Mouse (Mus musculus) midbrain, postnatal 0 days (tissue): ENCODE data around the gene Tmem260. TPM values are rescaled to one million over a fixed set of nuclear protein-coding genes. Genes with fewer than 3 reads are reported as not detected.

Source experiments
- ATAC-seq: fragments of 200-750 bp; cut with Nextera tagmentation; 2 replicates; pipeline ENCODE4 v1.8.0; 2017; ENCODE audit warnings: moderate number of reproducible peaks, mild to moderate bottlenecking, moderate TSS enrichment, moderate library complexity; ENCODE audit not compliant: low FRiP score
- DNase-seq: peaks from one replicate; pipeline ENCODE4 v3.0.0-alpha.2; 2015; ENCODE audit warnings: low spot score
- H3K27ac ChIP-seq: fragments of 300-500 bp; sonication (generic); 2 replicates; pipeline ENCODE4 v1.5.1; 2014; ENCODE audit warnings: low read depth, mild to moderate bottlenecking, low read length, mixed read lengths
- H3K27me3 ChIP-seq: fragments of 300-500 bp; sonication (generic); 2 replicates; pipeline ENCODE4 v1.6.1; 2014; ENCODE audit warnings: low read length, control low read depth, mixed read lengths; ENCODE audit not compliant: insufficient read depth
- H3K36me3 ChIP-seq: fragments of 300-500 bp; sonication (generic); 2 replicates; pipeline ENCODE4 v1.6.1; 2014; ENCODE audit warnings: low read length, control low read depth, mixed read lengths; ENCODE audit not compliant: insufficient read depth
- H3K4me1 ChIP-seq: fragments of 300-500 bp; sonication (generic); 2 replicates; pipeline ENCODE4 v1.6.1; 2014; ENCODE audit warnings: mild to moderate bottlenecking, control low read depth, antibody characterized with exemption, low read length, mixed read lengths; ENCODE audit not compliant: insufficient read depth
- H3K4me2 ChIP-seq: fragments of 300-500 bp; sonication (generic); 2 replicates; pipeline ENCODE4 v1.6.1; 2014; ENCODE audit warnings: low read depth, mild to moderate bottlenecking, low read length, mixed read lengths; ENCODE audit not compliant: poor library complexity, severe bottlenecking
- H3K4me3 ChIP-seq: fragments of 300-500 bp; sonication (generic); 2 replicates; pipeline ENCODE4 v1.5.1; 2014; ENCODE audit warnings: low read depth, mild to moderate bottlenecking, low read length, moderate library complexity
- H3K9ac ChIP-seq: fragments of 300-500 bp; sonication (generic); replicated peaks from 2 replicates; pipeline ENCODE4 v1.6.1; 2014; ENCODE audit warnings: mild to moderate bottlenecking, low read length, moderate library complexity, mixed read lengths; ENCODE audit not compliant: poor library complexity, severe bottlenecking
- H3K9me3 ChIP-seq: fragments of 300-500 bp; sonication (generic); 2 replicates; pipeline ENCODE4 v1.6.1; 2016; ENCODE audit warnings: low read length, control low read depth
- CTCF ChIP-seq: IDR thresholded peaks from 2 replicates; pipeline ENCODE4 v1.5.1; 2016; ENCODE audit warnings: antibody characterized with exemption, mild to moderate bottlenecking
- WGBS: fragments of 180-500 bp; shearing (Covaris S2); extraction: QIAGEN DNeasy Blood & Tissue Kit; methylation state at CpG from one replicate; pipeline ENCODE4 v1.1.7; 2014; 5-methylcytosine and 5-hydroxymethylcytosine counted together
- polyA plus RNA-seq: library from polyadenylated mRNA; unstranded; fragments of >200 nt; fragmentation: Nextera tagmentation; extraction: Ambion mirVana; gene quantifications from 2 replicates; pipeline ENCODE4 v1.2.1, GENCODE M21; 2015
- total RNA-seq: library from RNA; depleted of rRNA; stranded (reverse); fragments of >200 nt; gene quantifications from 2 replicates; pipeline ENCODE4 v1.2.3, GENCODE M21; 2014

Gene Tmem260
- total and polyA plus RNA-seq, 2 experiments from 2014 or later, result 14.2 to 17.4 TPM

DNA sequence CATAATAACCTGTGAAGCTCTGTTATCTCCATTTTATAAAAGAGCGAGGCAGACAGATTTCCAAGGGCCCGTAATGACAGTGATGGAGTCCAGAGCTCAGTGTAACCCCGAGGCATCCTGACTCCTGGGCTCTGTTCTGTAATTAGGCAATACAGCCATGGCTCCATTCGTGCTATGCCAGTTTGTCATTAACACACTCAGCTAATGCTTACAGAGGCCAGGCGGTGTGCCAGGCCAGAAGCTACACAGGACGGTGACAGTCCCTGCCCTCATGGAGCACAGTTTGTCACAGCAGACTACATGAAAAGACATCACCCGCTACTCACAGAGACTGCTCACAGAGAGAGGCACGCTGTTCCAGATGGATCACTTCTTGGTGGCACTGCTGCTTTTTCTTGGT, 61.5 kb downstream of the Tmem260 start:
- H3K4me2 ChIP-seq, result no peak overlapping the region
- TF ChIP-seq CTCF, result no peak
- DNase-seq (no peak), ATAC-seq (no peak; the same call in 1 of the 2 replicates)
- peaks cover 21% of the 10 kb centered on the region for H3K36me3 ChIP-seq
- no peaks in the 10 kb centered on the region for H3K9me3 ChIP-seq
- H3K27ac ChIP-seq, result no peak overlapping the region
- H3K9ac ChIP-seq, result no peak overlapping the region
- WGBS, result 54% methylated on average over 8 of the region's 8 CpGs
- 0 out of 2 replicates have a peak, but pooled peaks cover 5% of the 10 kb centered on the region for H3K27me3 ChIP-seq
- H3K4me3 ChIP-seq, result no peak overlapping the region
- no peaks in the 10 kb centered on the region; the same call in 1 of the 2 replicates for H3K4me1 ChIP-seq

GRCm38 (mm10) chr14:48509131-48509530, 63.2 kb downstream of the Tmem260 start:
- Histone ChIP-seq H3K27ac (no peak overlapping the region), H3K9ac (no peak overlapping the region), H3K9me3 (no peaks in the 10 kb centered on the region), H3K4me1 (no peaks in the 10 kb centered on the region; the same call in 1 of the 2 replicates), H3K4me2 (no peak overlapping the region), H3K4me3 (no peak overlapping the region), H3K27me3 (0 out of 2 replicates have a peak, but pooled peaks cover 5% of the 10 kb centered on the region), H3K36me3 (peaks cover 21% of the 10 kb centered on the region)
- WGBS, result 97% methylated on average over 5 of the region's 5 CpGs
- ATAC-seq (no peak), DNase-seq (no peak)
- no peak for TF ChIP-seq CTCF

GRCm38 (mm10) chr14:48513098-48513823, 67.3 kb downstream of the Tmem260 start:
- 31% methylated on average over 12 of the region's 12 CpGs for WGBS
- TF ChIP-seq CTCF, result no peak
- Histone ChIP-seq H3K36me3 (peaks cover 19% of the 10 kb centered on the region), H3K4me2 (no peak overlapping the region), H3K27ac (no peak overlapping the region), H3K9ac (no peak overlapping the region), H3K4me3 (no peak overlapping the region), H3K9me3 (no peaks in the 10 kb centered on the region), H3K4me1 (no peaks in the 10 kb centered on the region), H3K27me3 (peaks cover 10% of the 10 kb centered on the region; the same call in 1 of the 2 replicates)
- peak; percentile 27 for DNase-seq
- ATAC-seq, result no peak

DNA sequence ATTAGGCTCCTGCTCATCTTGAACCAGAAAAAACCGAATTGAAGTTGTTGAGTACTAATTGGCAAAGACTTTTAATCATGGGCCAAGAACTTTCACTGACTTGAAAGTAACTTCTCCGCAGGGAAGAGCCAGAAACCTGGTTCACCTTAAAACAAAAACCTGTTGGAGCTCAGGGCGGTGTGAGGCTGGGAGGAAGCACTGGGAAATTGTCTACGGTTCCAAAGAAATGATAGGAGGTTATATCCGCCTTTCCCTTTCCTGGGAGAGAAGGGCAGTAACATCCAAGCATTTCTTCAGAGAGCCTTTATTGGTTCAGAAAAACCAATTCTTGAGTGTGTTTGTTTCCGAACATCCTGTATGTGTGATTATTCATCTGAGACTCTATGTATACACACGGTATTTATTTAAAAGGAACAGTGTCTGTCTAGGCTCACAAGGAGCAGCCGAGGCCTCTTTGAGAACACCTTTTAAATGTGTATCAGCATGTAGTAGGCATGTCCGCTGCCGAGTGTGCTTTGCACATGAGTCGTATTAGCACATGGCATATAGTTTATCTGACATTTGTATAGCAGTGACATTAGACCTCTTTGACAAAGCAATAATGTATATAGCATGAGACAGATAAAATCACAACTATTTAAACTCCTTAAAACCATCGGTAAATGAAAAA, 68.0 kb downstream of the Tmem260 start:
- Histone ChIP-seq H3K27me3 (peaks cover 11% of the 10 kb centered on the region; the same call in 1 of the 2 replicates), H3K27ac (no peak overlapping the region)
- ATAC-seq, result no peak

GRCm38 (mm10) chr14:48514620-48515019, 68.7 kb downstream of the Tmem260 start:
- no peak for TF ChIP-seq CTCF
- peak; percentile 37 for DNase-seq
- no peak overlapping the region for H3K27ac ChIP-seq
- no peak overlapping the region for H3K9ac ChIP-seq
- no peaks in the 10 kb centered on the region for H3K9me3 ChIP-seq
- no peak overlapping the region for H3K4me3 ChIP-seq
- peaks cover 11% of the 10 kb centered on the region for H3K36me3 ChIP-seq
- no peak for ATAC-seq
- peaks cover 9% of the 10 kb centered on the region; the same call in 1 of the 2 replicates for H3K27me3 ChIP-seq
- 33% methylated on average over 7 of the region's 7 CpGs for WGBS
- no peak overlapping the region for H3K4me2 ChIP-seq
- H3K4me1 ChIP-seq, result no peaks in the 10 kb centered on the region

More for the DNA sequence above, 68.0 kb downstream of the Tmem260 start:
- no peak for TF ChIP-seq CTCF
- no peaks in the 10 kb centered on the region for H3K4me1 ChIP-seq
- H3K4me2 ChIP-seq, result no peak overlapping the region
- H3K36me3 ChIP-seq, result peaks cover 18% of the 10 kb centered on the region
- H3K9me3 ChIP-seq, result no peaks in the 10 kb centered on the region
- DNase-seq, result no peak
- WGBS, result 53% methylated on average over 12 of the region's 12 CpGs
- no peak overlapping the region for H3K9ac ChIP-seq
- H3K4me3 ChIP-seq, result no peak overlapping the region

GRCm38 (mm10) chr14:48515538-48515937, 69.6 kb downstream of the Tmem260 start:
- no peak for TF ChIP-seq CTCF
- no peak overlapping the region for H3K9ac ChIP-seq
- H3K27me3 ChIP-seq, result peaks cover 5% of the 10 kb centered on the region; the same call in 1 of the 2 replicates
- H3K36me3 ChIP-seq, result peaks cover 2% of the 10 kb centered on the region
- no peaks in the 10 kb centered on the region for H3K4me1 ChIP-seq
- H3K27ac ChIP-seq, result no peak overlapping the region
- 36% methylated on average over 8 of the region's 8 CpGs for WGBS
- no peak overlapping the region for H3K4me3 ChIP-seq
- H3K9me3 ChIP-seq, result no peaks in the 10 kb centered on the region
- peak; percentile 55 for DNase-seq
- ATAC-seq, result no peak
- H3K4me2 ChIP-seq, result no peak overlapping the region
